Mouse (Mus musculus) embryonic stem cell, embryonic (primary cell): ENCODE data around the gene Cd33.

ENCODE experiments used
- CTCF ChIA-PET, 4 experiments: fragments of 300-600 bp in 2 of 4; fragments of 350-600 bp in 2 of 4; sonication (Branson Sonifier 250); formaldehyde crosslinking; loops; one replicate each; lab custom pipeline; 2022; ENCODE audit warnings: inconsistent platforms in 2 of 4; lab: Charles Lee
- POLR2A ChIA-PET, 4 experiments: fragments of 300-600 bp in 2 of 4; fragments of 350-600 bp in 2 of 4; sonication (Branson Sonifier 250); formaldehyde crosslinking; loops; one replicate each; lab custom pipeline; 2022; ENCODE audit warnings: antibody characterized with exemption in 4 of 4, inconsistent platforms in 1 of 4; lab: Charles Lee

The Cd33 gene

GRCm38 (mm10) chr7:43544225-43544977 is at the start of gene Cd33:
Cd33 (minus strand) TSS chr7:43544428.
- ChIA-PET POLR2A (no interaction called here), CTCF (no interaction called here)

DNA sequence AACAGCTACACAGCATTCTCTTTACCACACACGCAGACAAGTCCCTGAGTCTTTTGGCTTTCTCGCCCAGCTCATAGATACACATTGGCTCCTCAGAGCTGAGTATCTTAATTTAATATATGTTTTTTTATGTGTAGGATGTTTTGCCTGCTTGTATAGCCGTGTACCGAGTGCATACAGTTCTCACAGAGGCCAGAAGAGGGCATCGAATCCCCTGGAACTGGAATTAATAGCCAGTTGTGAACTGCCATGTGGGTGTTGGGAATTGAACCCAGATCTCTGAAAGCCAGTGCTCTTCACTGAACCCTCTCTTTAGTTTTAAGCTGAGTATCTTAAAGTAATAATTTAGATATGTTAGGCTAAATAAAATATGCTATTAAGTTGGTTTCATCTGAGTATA is 40.6 kb upstream of the Cd33 start:
- ChIA-PET POLR2A (interaction anchor here in 2 of 4 experiments (0.6 to 1.7 kb wide), 6 partner anchors 11 to 276 kb away, joined by 3 to 4 read pairs (median 3); partner anchors contain the start of genes Ctu1 (in 1 of the 2) and Zfp658 (in 1 of the 2)), CTCF (interaction anchor here in 3 of 4 experiments (0.7 to 1.2 kb wide), 5 partner anchors 18 to 90 kb away, joined by 3 to 4 read pairs (median 3); no protein-coding TSS in a partner anchor)

GRCm38 (mm10) chr7:43580526-43580925 is 36.3 kb upstream of the Cd33 start:
- CTCF ChIA-PET: interaction anchor here (0.5 to 0.9 kb wide), 5 partner anchors 15 to 421 kb away, joined by 3 to 5 read pairs (median 4); no protein-coding TSS in a partner anchor
- POLR2A ChIA-PET: interaction anchor here (0.5 to 2.4 kb wide), 18 partner anchors 11 to 482 kb away, joined by 3 to 17 read pairs (median 4); partner anchors contain the start of genes Ctu1 (in 1 of the 4), Klk12 (in 1 of the 4), Klk8 (in 1 of the 4) and Zfp658 (in 1 of the 4)

- POLR2A ChIA-PET: interaction anchor here (0.5 to 2.4 kb wide), 24 partner anchors 16 to 218 kb away, joined by 3 to 17 read pairs (median 4); partner anchors contain the start of genes Ctu1 (in 2 of the 4), Zfp658 (in 2 of the 4), Zfp819 (in 2 of the 4) and Klk12 (in 1 of the 4)
- CTCF ChIA-PET: interaction anchor here in 3 of 4 experiments (0.5 to 0.9 kb wide), 5 partner anchors 54 to 420 kb away, joined by 3 to 5 read pairs (median 4); no protein-coding TSS in a partner anchor
Measured at GRCm38 (mm10) chr7:43579440-43580171, 35.4 kb upstream of the Cd33 start, which contains the start of gene Zfp719. Zfp719 (plus strand) TSS chr7:43579610.

- ChIA-PET POLR2A (interaction anchor here in 2 of 4 experiments (0.6 to 1.4 kb wide), 5 partner anchors 18 to 786 kb away, joined by 3 to 5 read pairs (median 3); partner anchors contain the start of gene Lim2 (in 1 of the 2)), CTCF (interaction anchor here in 2 of 4 experiments (0.7 kb wide), 2 partner anchors 12 to 34 kb away, joined by 3 to 4 read pairs; no protein-coding TSS in a partner anchor)
Measured at GRCm38 (mm10) chr7:43571216-43571615, 27.0 kb upstream of the Cd33 start.

- ChIA-PET POLR2A (interaction anchor here in 3 of 4 experiments (0.6 to 2.9 kb wide), 15 partner anchors 9 to 1932 kb away, joined by 3 to 13 read pairs (median 6); partner anchors contain the start of genes Zfp719 (in 2 of the 3) and Zfp819 (in 1 of the 3)), CTCF (interaction anchor here in 1 of 4 experiments (1.4 kb wide), 1 partner anchor 19 kb away, joined by 3 read pairs; no protein-coding TSS in a partner anchor)
Measured at GRCm38 (mm10) chr7:43563300-43563699, 19.1 kb upstream of the Cd33 start.

GRCm38 (mm10) chr7:43562651-43563070 is 18.4 kb upstream of the Cd33 start:
- POLR2A ChIA-PET: interaction anchor here (0.6 to 2.9 kb wide), 13 partner anchors 10 to 151 kb away, joined by 3 to 13 read pairs (median 5); partner anchors contain the start of genes Zfp719 (in 2 of the 4) and Zfp819 (in 1 of the 4)

DNA sequence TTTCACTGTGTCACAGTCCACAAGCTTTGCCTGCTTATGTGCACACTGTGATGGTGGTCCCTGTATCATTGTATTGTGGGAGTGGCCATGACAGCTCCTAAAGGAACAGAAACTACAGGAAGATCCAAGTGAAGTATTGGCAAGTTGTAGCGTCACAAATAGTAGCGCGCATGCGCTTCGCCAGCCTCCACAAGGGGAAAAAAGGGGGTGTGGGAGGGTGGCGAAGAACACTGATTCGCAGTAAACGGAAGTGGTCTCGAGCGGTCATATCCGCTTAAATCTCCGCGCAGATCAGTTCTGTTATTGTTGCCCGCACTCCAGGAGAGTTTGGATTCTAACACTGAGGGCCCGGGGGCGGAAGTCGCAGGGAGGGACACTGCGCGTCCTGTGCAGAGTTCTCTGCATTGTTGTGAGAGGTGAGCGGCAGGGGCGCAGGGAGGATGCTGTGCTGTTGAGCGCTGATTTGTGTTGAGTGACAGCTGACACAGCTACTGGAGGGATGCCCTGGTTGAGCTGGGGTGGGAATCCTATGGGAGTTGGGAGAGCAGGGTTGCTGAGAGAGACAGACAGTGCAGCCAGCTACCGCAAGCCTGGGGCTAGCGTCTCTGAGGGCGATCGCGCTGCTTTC is 17.9 kb upstream of the Cd33 start, which contains the start of gene Zfp658:
Gene Zfp658, plus strand, starts transcription at position 251 of the 628 bp plus-strand sequence.
- ChIA-PET POLR2A (interaction anchor here (0.7 to 2.9 kb wide), 13 partner anchors 11 to 151 kb away, joined by 3 to 13 read pairs (median 5); partner anchors contain the start of genes Zfp719 (in 2 of the 4), Ctu1 (in 1 of the 4) and Zfp819 (in 1 of the 4)), CTCF (interaction anchor here in 1 of 4 experiments (0.6 kb wide), 1 partner anchor 286 kb away, joined by 10 read pairs; no protein-coding TSS in a partner anchor)

More at GRCm38 (mm10) chr7:43562651-43563070, 18.4 kb upstream of the Cd33 start:
- CTCF ChIA-PET: interaction anchor here in 1 of 4 experiments (0.6 kb wide), 1 partner anchor 287 kb away, joined by 10 read pairs; no protein-coding TSS in a partner anchor

DNA sequence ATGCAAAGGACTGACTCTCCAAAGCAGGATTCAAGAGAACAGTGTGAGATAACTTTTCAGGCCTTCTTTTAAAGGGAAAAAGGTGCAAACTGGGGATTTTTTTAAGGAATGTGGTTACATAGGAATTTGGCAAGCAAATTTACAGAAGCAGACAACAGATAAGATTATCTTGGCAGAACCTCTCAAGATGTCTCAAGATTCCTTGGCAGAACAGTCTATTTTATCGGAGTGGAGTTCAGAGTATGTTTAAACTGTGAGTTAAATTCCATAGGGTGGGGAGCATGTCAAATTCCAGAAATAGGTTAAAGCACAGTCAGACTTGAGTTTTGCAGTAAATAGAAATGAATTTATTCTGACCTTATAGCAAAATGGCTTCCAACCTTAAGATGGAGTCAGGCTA is 12.7 kb upstream of the Cd33 start:
- CTCF ChIA-PET: no interaction called here
- POLR2A ChIA-PET: no interaction called here

DNA sequence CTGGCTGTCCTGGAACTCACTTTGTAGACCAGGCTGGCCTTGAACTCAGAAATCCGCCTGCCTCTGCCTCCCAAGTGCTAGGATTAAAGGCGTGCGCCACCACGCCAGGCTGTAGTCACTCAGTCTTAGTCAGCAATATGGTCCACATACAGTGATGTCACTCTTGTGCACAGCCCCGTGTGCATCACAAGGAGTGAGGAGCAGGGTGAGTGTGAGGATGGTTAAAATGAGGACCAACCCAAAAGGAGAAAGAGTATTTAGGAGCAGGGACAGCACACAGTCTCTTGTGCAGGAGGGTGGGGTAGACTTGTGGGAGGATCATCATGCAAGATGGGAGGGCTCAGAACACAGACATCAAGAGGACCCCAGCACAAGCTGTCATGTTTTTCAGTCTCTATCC is 11.1 kb upstream of the Cd33 start:
- CTCF ChIA-PET: no interaction called here
- POLR2A ChIA-PET: no interaction called here

DNA sequence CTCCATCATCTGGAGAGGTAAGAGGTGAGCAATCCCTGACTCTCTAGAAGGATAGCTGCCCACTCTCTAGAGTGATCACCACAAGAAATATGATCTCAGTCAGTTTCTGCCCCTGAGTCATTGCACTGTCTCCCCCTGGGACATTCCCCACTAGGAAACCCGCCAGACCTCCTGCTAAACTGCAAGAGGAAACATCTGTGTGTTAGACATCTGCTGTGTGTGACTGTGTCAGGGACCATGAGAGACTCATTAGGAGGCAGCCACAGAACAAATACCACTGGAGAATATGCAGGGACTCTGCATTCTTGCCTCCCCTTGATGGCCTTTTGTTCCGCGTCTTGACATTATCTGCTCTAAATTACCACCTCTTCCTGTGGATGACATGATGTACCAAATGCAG is 10.3 kb upstream of the Cd33 start:
- CTCF ChIA-PET: no interaction called here
- POLR2A ChIA-PET: interaction anchor here in 1 of 4 experiments (1.0 kb wide), 1 partner anchor 54 kb away, joined by 3 read pairs; no protein-coding TSS in a partner anchor

GRCm38 (mm10) chr7:43553153-43553552 is 8.9 kb upstream of the Cd33 start:
- ChIA-PET CTCF (no interaction called here), POLR2A (no interaction called here)

- CTCF ChIA-PET: interaction anchor here (0.5 to 1.4 kb wide), 4 partner anchors 23 to 198 kb away, joined by 3 to 4 read pairs (median 4); no protein-coding TSS in a partner anchor
- POLR2A ChIA-PET: interaction anchor here in 3 of 4 experiments (0.6 to 3.1 kb wide), 11 partner anchors 13 to 236 kb away, joined by 3 to 12 read pairs (median 3); partner anchors contain the start of genes Zfp658 (in 2 of the 3), Ctu1 (in 1 of the 3) and Zfp819 (in 1 of the 3)
Measured at GRCm38 (mm10) chr7:43548206-43548605, 4.0 kb upstream of the Cd33 start.

GRCm38 (mm10) chr7:43547666-43548065 is 3.4 kb upstream of the Cd33 start:
- ChIA-PET CTCF (interaction anchor here (0.5 to 1.4 kb wide), 5 partner anchors 22 to 198 kb away, joined by 3 to 4 read pairs (median 3); no protein-coding TSS in a partner anchor), POLR2A (interaction anchor here in 3 of 4 experiments (0.6 to 3.1 kb wide), 15 partner anchors 13 to 547 kb away, joined by 3 to 12 read pairs (median 4); partner anchors contain the start of genes Zfp658 (in 2 of the 3), Ctu1 (in 1 of the 3) and Zfp819 (in 1 of the 3))

DNA sequence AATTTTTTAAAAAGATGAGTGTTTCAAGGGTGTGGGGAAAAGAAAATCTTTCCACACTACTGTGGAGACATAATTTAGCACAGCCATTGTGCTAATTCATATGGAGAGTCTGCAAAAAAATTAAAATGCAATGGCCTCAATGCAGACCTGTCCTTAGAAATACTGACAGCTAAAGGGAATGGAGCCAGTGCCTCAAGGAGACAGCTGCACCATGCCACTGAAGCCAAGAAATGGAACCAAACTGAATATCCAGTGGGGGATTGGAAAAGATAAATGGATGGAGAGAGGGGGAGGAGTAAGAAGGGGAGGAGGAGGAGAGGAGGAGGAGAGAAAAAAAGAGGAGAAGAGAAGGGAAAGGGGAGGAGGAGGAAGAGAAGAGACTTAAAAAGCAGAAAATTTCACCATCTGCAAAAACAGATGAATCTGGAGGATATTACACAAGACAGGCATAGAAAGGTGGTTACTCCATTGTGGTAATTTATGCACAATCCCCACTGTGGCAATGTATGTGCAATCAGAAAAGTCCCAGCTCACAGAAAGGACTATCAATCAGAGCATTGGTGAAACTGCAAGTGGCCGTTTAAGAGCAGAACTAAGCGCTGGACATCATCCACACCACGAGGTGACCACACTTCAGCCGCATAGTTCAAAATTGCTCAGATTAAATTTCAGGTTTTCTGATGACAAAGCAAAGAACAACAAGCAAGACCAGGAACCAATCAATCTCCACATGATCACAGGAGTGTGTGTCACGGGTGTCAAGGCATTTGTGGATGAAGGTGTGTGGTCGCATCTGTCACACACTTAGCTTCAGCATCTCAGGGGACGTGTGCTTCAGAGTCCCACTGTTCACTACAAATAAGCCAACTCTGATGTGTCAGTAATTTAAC is 1.7 kb upstream of the Cd33 start:
- ChIA-PET CTCF (no interaction called here), POLR2A (interaction anchor here in 2 of 4 experiments (1.1 to 3.1 kb wide), 5 partner anchors 17 to 219 kb away, joined by 3 to 12 read pairs (median 6); partner anchors contain the start of genes Zfp658 (in 1 of the 2) and Zfp819 (in 1 of the 2))

DNA sequence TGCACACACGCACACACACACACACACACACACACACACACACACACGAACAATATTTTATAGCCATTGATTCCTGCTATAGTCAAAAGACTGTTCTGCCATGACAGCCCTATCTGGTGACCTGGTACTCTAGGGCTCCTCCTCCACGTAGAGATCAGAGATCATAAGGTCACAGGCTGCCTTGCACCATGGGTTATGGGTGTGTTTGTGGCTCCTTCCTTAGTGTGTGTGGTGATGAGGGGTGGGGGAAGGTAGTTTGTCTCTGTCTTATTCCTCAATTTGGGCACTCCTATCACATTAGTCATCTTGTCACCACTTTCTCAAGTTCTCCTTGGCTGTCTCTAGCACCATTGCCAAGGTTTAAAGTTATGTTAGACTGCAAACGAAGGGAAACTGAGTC is 5.7 kb downstream of the Cd33 start:
- CTCF ChIA-PET: interaction anchor here in 1 of 4 experiments (0.6 kb wide), 1 partner anchor 197 kb away, joined by 3 read pairs; no protein-coding TSS in a partner anchor
- POLR2A ChIA-PET: interaction anchor here in 1 of 4 experiments (0.6 kb wide), 1 partner anchor 86 kb away, joined by 3 read pairs; no protein-coding TSS in a partner anchor
